Mouse (Mus musculus): ENCODE results near the gene Srrm4. TPM values are rescaled to one million over a fixed set of nuclear protein-coding genes. Genes with fewer than 3 reads are reported as not detected.

Gene Srrm4
- polyA plus RNA-seq, 1 experiment from 2014 or later = 32.7 TPM

DNA sequence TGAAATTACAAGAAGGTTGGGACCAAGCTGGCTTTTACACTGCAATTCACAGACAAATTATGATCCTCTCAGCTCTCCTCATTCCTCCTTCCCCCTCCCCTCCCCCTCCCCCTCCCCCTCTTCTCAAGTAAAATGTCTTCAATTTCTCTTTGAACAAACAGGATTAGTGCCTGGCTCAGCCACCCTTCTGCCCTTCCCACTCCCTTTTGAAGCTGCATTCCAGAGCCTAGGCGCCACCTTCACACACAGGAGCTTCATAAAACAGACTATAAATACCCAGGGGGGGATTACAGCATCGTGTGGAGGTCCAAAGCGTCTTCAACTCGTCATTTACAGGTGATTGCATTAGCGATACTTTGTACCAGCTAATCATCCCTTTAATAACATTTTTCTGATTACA is 175.4 kb downstream of the Srrm4 start:
- Histone ChIP-seq H3K27ac (replicated peaks) (no peak overlapping the region), H3K4me2 (replicated peaks) (no peak overlapping the region), H3K27me3 (no peaks in the 10 kb centered on the region), H3K36me3 (no peaks in the 10 kb centered on the region), H3K9ac (replicated peaks) (no peak overlapping the region), H3K4me3 (no peak overlapping the region), H3K9me3 (no peaks in the 10 kb centered on the region), H3K4me1 (peaks cover 22% of the 10 kb centered on the region)
- WGBS = 6% methylated on average over 5 of the region's 5 CpGs
- ATAC-seq (replicated peaks) = no peak

DNA sequence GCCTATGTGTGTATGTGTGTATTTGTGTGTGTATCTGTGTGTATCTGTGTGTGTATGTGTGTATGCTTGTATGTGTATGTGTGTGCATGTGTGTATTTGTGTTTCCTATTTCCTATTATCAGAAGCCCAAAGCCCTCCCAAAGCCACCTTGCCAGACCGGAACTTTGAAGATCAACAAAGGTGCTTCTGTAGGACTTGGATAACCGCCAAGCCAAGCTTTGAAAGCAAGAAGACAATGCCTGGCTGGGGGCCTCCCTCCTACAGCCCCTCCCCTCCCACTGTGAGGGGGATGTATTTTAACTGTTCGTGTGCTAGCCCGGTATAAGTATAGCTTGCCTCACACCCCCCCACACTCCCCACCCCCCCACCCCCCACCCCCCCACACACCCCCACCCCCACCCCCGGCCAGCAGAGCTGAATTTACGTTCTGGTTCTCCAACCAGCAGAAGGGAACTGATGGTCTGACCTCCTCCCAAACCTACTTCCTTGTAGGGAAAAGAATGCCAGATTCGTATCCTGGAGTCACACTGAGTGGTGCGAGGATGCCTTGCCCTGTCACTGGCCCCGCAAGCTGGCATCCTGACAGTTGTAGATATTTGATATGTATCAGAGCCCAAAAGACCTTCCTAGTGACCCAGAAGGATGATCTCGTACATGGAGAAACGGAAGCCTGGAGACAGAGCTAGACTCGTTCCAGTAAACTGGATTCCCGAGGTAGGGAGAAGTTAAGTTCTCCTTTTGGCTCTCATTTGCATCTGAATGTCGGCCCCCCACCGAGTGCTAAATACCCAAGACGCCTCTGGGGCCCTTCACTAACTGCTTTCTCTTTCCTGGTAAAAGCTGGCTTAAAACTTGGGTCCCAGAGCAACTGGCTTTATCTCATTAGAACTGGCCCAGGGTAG is 181.7 kb downstream of the Srrm4 start:
- no peak overlapping the region for H3K4me2 ChIP-seq (replicated peaks)
- peaks cover 23% of the 10 kb centered on the region for H3K4me1 ChIP-seq
- no peak overlapping the region for H3K9ac ChIP-seq (replicated peaks)
- no peak overlapping the region for H3K27ac ChIP-seq (replicated peaks)
- H3K4me3 ChIP-seq = no peak overlapping the region
- no peak for ATAC-seq (replicated peaks)
- no peaks in the 10 kb centered on the region for H3K9me3 ChIP-seq
- WGBS = under 1% methylated on average over 16 of the region's 16 CpGs
- H3K27me3 ChIP-seq = no peaks in the 10 kb centered on the region
- H3K36me3 ChIP-seq = no peaks in the 10 kb centered on the region

DNA sequence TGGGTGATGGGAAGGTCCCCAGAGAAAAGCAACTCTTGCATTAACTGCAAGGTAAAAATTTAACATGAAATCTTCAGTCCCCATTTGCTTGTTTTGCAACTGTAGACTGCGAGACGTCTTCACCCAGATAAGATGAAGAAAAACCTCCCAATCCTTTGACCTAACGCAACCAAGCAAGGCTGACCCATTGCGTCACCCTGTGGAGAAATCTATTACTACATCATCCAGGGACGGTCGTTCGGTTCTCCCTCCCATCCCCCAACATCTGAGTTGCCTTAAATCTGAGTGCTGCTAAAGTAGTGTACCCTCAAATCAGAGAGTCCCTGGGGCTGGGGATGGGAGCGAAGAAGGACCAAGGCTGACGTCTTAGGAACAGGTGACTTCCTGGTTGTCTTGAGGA is 182.7 kb downstream of the Srrm4 start:
- Histone ChIP-seq H3K4me2 (replicated peaks) (no peak overlapping the region), H3K9me3 (no peaks in the 10 kb centered on the region), H3K27ac (replicated peaks) (no peak overlapping the region), H3K27me3 (no peaks in the 10 kb centered on the region), H3K4me3 (no peak overlapping the region), H3K9ac (replicated peaks) (no peak overlapping the region), H3K4me1 (peaks cover 23% of the 10 kb centered on the region), H3K36me3 (no peaks in the 10 kb centered on the region)
- no peak for ATAC-seq (replicated peaks)
- 63% methylated on average over 9 of the region's 9 CpGs for WGBS

DNA sequence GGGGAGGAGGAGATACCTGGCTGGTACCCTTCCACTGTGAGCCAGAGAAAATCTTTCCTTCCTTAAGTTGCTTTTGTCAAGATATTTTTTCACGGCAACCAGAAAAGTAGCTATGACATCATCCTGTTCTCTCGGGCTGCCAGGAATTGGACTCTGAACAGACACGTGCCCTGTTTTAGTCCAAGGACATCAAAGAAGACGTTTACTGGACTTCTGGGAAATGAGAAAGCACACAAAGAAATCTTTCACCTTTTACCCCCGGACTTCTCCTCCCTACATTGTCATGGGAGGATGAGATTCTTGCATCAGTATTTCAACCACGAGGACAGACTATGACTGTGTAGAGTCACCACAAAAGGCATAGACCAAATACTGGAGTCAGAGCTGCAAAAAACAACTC is 183.7 kb downstream of the Srrm4 start:
- Histone ChIP-seq H3K4me2 (replicated peaks) (no peak overlapping the region), H3K9ac (replicated peaks) (no peak overlapping the region), H3K9me3 (no peaks in the 10 kb centered on the region), H3K36me3 (no peaks in the 10 kb centered on the region), H3K27me3 (no peaks in the 10 kb centered on the region), H3K4me1 (peaks cover 23% of the 10 kb centered on the region), H3K27ac (replicated peaks) (no peak overlapping the region), H3K4me3 (no peak overlapping the region)
- WGBS = 13% methylated on average over 6 of the region's 6 CpGs
- ATAC-seq (replicated peaks) = no peak

DNA sequence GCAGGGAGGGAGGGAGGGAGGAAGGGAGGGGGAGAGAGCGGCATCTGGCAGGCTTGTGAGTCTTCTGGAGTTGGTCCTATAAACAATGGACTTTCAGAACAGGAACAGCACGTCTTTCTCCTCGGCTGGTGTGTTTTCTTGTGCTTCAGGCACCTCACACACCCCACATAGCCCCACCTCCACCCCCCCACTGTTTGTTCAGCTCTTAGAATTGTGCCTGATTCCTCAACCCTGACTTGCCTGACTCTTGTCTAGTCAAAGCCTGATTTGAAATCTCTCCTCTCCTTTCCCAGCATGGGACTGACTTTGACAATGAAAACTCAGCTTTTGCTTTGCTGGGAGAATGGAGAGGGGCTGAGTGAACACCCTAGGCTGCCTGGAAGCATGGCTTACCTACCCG is 184.3 kb downstream of the Srrm4 start:
- Histone ChIP-seq H3K9me3 (no peaks in the 10 kb centered on the region), H3K36me3 (no peaks in the 10 kb centered on the region), H3K9ac (replicated peaks) (no peak overlapping the region), H3K27me3 (no peaks in the 10 kb centered on the region), H3K4me3 (no peak overlapping the region), H3K4me1 (peaks cover 23% of the 10 kb centered on the region), H3K27ac (replicated peaks) (no peak overlapping the region), H3K4me2 (replicated peaks) (no peak overlapping the region)
- WGBS = 10% methylated on average over 4 of the region's 4 CpGs
- ATAC-seq (replicated peaks) = no peak

DNA sequence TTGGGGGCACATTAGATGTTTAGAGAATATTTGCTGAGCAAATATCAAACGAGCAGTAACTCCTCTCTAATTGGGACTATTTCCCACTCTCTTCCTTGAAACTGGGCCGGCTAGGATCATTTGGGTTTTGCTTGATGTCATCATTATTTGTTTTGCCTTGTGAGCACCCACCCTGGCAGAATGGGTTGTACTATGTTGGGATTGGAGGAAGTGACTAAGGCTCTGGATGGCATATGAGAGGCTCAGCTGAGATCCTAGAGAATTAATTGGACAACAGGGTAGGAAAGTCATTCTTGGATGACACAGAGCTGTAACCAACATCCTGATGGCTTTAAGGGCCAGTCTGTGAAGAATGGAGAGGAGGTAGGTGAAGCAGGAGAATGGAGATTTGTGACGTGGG is 185.1 kb downstream of the Srrm4 start:
- H3K4me3 ChIP-seq = no peak overlapping the region
- WGBS = 73% methylated on average over 3 of the region's 3 CpGs
- no peaks in the 10 kb centered on the region for H3K36me3 ChIP-seq
- H3K9me3 ChIP-seq = no peaks in the 10 kb centered on the region
- no peak overlapping the region for H3K9ac ChIP-seq (replicated peaks)
- H3K27me3 ChIP-seq = no peaks in the 10 kb centered on the region
- no peak overlapping the region for H3K27ac ChIP-seq (replicated peaks)
- H3K4me1 ChIP-seq = peaks cover 23% of the 10 kb centered on the region
- H3K4me2 ChIP-seq (replicated peaks) = no peak overlapping the region
- no peak for ATAC-seq (replicated peaks)

DNA sequence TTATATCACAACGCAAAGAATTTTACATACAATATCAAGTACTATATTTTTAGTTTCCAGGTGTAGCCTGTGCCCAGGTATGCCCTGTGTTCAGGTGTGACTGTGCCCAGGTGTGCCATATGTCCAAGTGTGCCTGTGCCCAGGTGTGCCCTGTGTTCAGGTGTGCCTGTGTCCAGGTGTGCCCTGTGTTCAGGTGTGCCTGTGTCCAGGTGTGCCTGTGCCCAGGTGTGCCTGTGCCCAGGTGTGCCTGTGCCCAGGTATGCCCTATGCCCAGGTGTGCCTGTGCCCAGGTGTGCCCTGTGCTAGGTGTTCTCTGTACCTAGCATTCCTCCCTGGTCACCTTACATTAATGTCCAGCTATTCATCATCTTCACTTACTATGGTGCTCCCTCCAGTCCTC is 185.7 kb downstream of the Srrm4 start:
- Histone ChIP-seq H3K27me3 (no peaks in the 10 kb centered on the region), H3K4me2 (replicated peaks) (no peak overlapping the region), H3K36me3 (no peaks in the 10 kb centered on the region), H3K4me1 (peaks cover 23% of the 10 kb centered on the region), H3K9me3 (no peaks in the 10 kb centered on the region), H3K4me3 (no peak overlapping the region), H3K27ac (replicated peaks) (no peak overlapping the region), H3K9ac (replicated peaks) (no peak overlapping the region)
- no peak for ATAC-seq (replicated peaks)
- 98% methylated on average over 1 of the region's 1 CpGs for WGBS

DNA sequence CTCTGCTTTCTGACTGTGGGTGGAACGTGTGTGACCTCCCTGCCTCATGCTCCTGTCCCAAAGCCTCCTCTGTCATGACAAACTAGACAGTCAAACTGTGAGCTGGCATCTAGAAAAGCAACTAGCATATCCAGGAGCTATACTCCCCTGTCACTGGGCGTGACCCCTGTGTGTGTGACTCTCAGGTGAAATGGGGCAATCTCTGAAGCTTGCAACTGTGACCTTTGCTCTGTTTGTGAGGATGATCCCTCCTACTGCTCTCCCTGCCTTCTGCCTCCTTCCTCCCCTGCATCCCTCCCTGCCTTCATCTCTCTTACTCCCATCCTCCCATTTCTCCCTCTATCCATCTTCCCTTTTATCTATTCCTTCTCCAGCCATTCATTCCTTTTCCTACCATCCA is 187.6 kb downstream of the Srrm4 start:
- Histone ChIP-seq H3K9me3 (no peaks in the 10 kb centered on the region), H3K4me3 (no peak overlapping the region), H3K27ac (replicated peaks) (no peak overlapping the region), H3K4me2 (replicated peaks) (no peak overlapping the region), H3K9ac (replicated peaks) (no peak overlapping the region), H3K4me1 (peaks cover 8% of the 10 kb centered on the region; the same call in 1 of the 2 replicates), H3K36me3 (no peaks in the 10 kb centered on the region), H3K27me3 (no peaks in the 10 kb centered on the region)
- ATAC-seq (replicated peaks) = no peak
- 86% methylated on average over 2 of the region's 2 CpGs for WGBS

DNA sequence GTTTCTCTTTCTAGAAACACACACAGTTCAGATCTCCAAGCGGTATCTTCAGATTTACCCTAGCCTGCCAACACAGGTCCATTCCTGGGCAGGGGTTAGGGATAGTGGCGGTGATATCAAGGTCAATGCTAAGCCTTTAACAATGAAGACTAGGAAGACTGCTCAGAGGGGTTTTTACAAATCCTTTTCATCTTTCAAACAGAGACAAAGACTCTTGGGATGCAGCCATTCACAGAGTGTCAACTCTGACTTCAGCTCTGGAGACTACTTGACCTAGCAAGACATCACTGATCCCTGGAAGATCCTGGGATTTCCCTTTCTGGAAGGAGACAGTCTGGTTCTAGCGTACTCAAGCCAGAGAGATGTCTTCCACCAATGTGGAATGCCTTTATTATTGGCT is 190.8 kb downstream of the Srrm4 start:
- 73% methylated on average over 3 of the region's 3 CpGs for WGBS
- Histone ChIP-seq H3K4me1 (no peaks in the 10 kb centered on the region), H3K4me3 (no peak overlapping the region), H3K4me2 (replicated peaks) (no peak overlapping the region), H3K27ac (replicated peaks) (no peak overlapping the region), H3K9ac (replicated peaks) (no peak overlapping the region), H3K36me3 (no peaks in the 10 kb centered on the region), H3K9me3 (no peaks in the 10 kb centered on the region), H3K27me3 (no peaks in the 10 kb centered on the region)
- no peak for ATAC-seq (replicated peaks)

DNA sequence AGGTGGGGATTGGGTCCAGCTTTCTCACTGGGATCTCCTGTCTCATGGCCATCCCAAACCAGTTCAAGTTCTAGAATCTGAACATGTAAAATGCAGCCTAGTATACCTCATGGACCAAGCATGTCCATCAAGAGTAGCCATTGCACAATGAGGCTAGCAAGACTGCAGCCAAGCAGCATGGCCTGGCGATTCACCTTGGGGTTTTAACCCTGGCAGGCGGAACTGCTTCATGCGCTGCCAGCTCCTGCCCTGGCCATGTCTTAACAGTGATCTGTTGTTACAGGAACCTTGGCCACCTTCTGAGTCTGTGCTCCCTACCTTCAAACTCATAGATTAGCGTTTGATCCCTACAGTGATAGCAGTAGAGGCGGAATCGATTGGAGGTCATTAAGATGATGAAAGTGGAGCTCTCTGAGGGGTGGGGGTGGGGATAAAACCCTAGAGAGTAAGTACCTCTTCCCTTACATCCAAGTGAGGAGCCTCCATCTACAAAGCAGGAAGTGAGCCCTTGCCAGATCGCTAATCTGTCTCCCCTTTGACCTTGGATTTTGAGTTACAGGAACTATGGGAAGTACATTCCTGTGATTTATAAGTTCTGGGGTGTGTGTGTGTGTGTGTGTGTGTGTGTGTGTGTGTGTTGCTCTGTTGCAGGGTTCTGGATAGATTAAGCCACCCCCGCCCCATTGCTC is 191.4 kb downstream of the Srrm4 start:
- H3K27ac ChIP-seq (replicated peaks) = no peak overlapping the region
- no peak overlapping the region for H3K9ac ChIP-seq (replicated peaks)
- no peaks in the 10 kb centered on the region for H3K27me3 ChIP-seq
- no peaks in the 10 kb centered on the region for H3K9me3 ChIP-seq
- ATAC-seq (replicated peaks) = no peak
- H3K4me2 ChIP-seq (replicated peaks) = no peak overlapping the region
- no peaks in the 10 kb centered on the region for H3K36me3 ChIP-seq
- 87% methylated on average over 8 of the region's 8 CpGs for WGBS
- H3K4me1 ChIP-seq = no peaks in the 10 kb centered on the region
- H3K4me3 ChIP-seq = no peak overlapping the region

DNA sequence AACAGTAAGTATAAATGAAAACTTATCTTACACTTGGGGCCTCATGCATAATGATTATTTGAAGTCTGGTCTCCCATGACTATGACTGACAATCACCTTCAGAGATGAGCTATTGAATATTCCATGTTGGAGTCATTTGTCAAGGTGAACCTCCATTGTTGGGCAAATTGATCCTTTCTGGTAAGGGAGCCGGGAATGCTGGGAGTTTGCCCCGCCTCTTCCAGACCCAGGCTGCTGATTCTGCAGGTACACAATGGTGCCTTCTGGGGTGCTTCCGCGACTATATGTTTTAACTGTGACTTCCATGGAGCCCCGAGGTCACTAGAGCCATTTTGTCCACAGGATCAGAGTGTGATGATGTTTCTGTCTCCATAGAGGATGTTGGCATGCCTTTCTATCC is 195.5 kb downstream of the Srrm4 start:
- H3K36me3 ChIP-seq = no peaks in the 10 kb centered on the region
- no peak overlapping the region for H3K27ac ChIP-seq (replicated peaks)
- H3K27me3 ChIP-seq = no peaks in the 10 kb centered on the region
- WGBS = 86% methylated on average over 5 of the region's 5 CpGs
- ATAC-seq (replicated peaks) = no peak
- no peaks in the 10 kb centered on the region for H3K9me3 ChIP-seq
- H3K4me1 ChIP-seq = no peaks in the 10 kb centered on the region
- no peak overlapping the region for H3K4me2 ChIP-seq (replicated peaks)
- no peak overlapping the region for H3K4me3 ChIP-seq
- H3K9ac ChIP-seq (replicated peaks) = no peak overlapping the region

DNA sequence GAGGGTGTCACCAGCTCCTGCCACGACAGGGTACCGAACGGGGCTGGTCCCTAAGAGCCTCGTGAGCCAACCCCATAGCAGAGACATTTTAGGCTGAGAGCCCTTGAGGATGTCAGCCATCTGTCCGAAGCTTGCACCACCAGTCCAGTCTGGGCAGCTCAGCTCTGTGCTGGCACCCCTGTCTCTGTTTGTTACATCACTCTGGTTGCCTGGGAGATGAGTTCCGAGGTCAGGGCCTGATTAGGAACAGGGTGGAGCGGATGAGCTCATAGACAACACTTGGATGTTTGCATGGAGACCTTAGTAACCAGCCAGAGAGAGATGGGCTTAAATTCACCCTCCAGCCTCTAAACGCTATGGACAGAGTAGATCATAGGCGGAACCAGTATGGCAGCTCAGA is 199.0 kb downstream of the Srrm4 start:
- H3K36me3 ChIP-seq = no peaks in the 10 kb centered on the region
- no peak overlapping the region for H3K4me2 ChIP-seq (replicated peaks)
- no peak for ATAC-seq (replicated peaks)
- no peak overlapping the region for H3K27ac ChIP-seq (replicated peaks)
- 84% methylated on average over 9 of the region's 9 CpGs for WGBS
- H3K4me1 ChIP-seq = peaks cover 12% of the 10 kb centered on the region
- no peak overlapping the region for H3K9ac ChIP-seq (replicated peaks)
- H3K9me3 ChIP-seq = no peaks in the 10 kb centered on the region
- H3K27me3 ChIP-seq = no peaks in the 10 kb centered on the region
- H3K4me3 ChIP-seq = no peak overlapping the region
